Mouse (Mus musculus): ENCODE results near the gene Slc25a25.
A peak's percentile ranks its signal among the peaks of the same experiment; 100 is the strongest.

The Slc25a25 gene

GRCm38 (mm10) chr2:32407144-32407824, 44.0 kb downstream of the Slc25a25 start:
- DNase-seq (ENCODE audit: low spot score in 2 of 2): no peak

- DNase-seq (ENCODE audit: low spot score in 2 of 2): peak; percentile 85 to 86
Observed at GRCm38 (mm10) chr2:32404663-32405062, 46.6 kb downstream of the Slc25a25 start.

DNA sequence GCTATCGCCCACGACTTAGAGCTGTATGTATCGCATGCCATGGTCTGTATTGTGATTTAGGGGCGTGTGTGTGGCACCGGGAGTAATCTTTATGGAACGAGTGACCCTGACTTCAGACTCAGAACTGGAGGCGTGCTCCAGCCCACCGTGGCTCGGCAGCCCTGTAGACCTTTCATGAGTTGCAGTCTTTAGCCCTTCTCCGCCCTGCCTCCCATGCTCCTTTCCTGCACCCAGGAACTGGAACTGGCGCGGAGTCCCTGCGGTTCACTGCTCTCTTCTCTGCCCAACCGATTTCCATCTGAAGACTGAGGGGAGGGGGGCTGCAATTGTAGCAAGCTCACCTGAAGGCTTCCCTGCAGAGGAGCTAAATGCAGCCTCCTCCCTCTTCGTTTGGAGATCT, 54.5 kb downstream of the Slc25a25 start:
- no peak for DNase-seq (ENCODE audit: low spot score in 2 of 2)

- peak; percentile 93 to 94 for DNase-seq (ENCODE audit: low spot score in 2 of 2)
Observed at GRCm38 (mm10) chr2:32395946-32396621, 55.2 kb downstream of the Slc25a25 start.

GRCm38 (mm10) chr2:32395484-32395945, 55.7 kb downstream of the Slc25a25 start, which contains the start of gene Ptges2:
Ptges2 (plus strand) TSS chr2:32395896.
- DNase-seq (ENCODE audit: low spot score in 2 of 2): peak; percentile 84 to 85

DNA sequence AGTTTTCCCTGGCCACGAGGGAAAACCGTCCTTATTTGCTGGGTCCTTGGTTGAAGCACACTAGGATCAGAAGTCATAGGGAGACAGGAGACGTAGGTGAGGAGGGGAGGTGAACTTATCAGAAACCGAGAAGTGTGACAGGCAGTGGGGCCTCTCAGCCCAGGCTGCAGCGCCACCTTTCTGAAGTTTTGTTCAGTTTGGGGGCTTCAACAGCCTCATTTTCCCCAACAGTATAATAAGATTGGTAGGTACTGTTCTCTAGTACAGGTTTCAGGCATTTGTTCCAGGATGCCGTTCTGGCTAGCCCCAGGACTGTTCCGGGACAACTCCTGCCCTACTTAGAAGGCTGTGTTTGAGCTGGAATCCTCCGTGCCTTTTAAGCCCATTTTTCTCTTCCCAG, 56.3 kb downstream of the Slc25a25 start:
- no peak for DNase-seq (ENCODE audit: low spot score in 2 of 2)

- DNase-seq (ENCODE audit: low spot score in 2 of 2): no peak
Observed at GRCm38 (mm10) chr2:32392063-32392462, 59.2 kb downstream of the Slc25a25 start.

- DNase-seq (ENCODE audit: low spot score in 2 of 2): no peak
Observed at GRCm38 (mm10) chr2:32390871-32391270, 60.4 kb downstream of the Slc25a25 start.

- no peak for DNase-seq (ENCODE audit: low spot score in 2 of 2)
Observed at GRCm38 (mm10) chr2:32389157-32389556, 62.1 kb downstream of the Slc25a25 start.

GRCm38 (mm10) chr2:32387706-32388490, 63.3 kb downstream of the Slc25a25 start, which contains the start of gene Lcn2:
Lcn2 (minus strand) TSS chr2:32388252.
- DNase-seq (ENCODE audit: low spot score in 2 of 2): no peak

DNA sequence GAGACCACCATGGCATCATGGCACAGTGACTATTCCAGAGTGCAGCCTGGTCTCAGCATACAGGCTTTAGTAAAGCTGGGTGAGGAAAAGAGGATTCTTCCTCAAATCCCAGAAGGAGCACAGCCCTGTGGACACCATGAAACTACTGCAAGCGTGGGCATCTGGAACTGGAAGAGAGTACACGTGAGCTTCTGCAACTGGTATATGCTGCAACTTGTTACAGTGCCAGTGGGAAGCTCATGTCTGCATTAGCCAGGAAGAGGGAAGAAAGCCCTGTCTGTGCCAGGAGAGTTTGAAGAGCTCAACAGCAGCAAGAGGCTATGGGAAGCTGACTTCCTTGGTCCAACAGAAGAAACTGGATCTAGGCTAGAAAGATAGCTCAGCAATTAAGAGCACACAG, 68.6 kb downstream of the Slc25a25 start:
- no peak for DNase-seq (ENCODE audit: low spot score in 2 of 2)

DNA sequence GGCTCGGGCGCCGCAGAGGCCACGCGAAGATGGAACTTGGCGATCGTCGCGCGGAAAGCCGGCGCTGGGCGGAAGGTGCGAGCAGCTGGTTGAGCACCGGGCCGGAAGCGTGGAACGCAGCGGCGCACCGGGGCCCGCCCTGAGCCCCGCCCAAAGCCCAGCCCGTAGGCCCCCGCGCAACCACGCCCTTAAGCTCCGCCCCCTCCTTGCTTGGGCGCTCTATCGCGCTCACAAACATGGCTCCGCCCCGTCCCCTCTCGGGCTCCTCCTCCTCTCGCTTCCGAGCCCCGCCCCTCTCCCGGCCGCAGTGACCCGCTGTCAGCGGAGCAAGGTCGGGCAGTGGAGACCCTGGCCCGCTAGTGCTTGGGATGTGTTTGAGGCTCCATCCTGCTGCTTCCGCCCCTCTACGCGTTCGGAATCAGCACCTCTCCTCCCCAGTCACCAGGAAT, 69.4 kb downstream of the Slc25a25 start, which contains the start of gene 1110008P14Rik:
Gene 1110008P14Rik (minus strand): TSS at position 164 of the 449 bp plus-strand sequence.
- DNase-seq (ENCODE audit: low spot score in 2 of 2): peak; percentile 87 to 92

- no peak for DNase-seq (ENCODE audit: low spot score in 2 of 2)
Observed at GRCm38 (mm10) chr2:32381141-32381774, 70.0 kb downstream of the Slc25a25 start.

DNA sequence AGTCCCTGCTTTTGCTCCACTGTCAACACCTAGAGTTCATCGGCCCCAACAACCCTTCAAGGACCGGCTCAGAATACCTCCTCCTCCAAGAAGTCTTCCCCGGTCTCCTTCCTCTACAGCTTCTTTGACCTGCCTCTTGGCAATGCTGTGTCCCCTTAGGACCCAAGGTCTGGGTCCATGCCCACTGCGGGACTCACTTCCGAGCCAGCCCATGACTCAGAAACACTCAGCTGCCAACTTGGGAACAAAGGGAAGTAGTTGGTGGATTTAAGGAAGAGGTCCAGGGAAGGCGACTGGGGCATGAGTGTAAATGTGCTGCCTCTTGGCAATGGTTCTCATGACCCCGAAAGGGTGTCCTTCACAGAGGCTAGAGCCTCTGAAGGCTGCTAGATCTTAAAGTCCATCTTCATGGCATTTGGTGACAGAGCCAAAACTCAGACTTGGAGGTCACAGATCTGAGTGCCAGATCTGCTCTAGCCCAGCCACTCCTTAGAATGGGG, 71.2 kb downstream of the Slc25a25 start:
- no peak for DNase-seq (ENCODE audit: low spot score in 2 of 2)

DNA sequence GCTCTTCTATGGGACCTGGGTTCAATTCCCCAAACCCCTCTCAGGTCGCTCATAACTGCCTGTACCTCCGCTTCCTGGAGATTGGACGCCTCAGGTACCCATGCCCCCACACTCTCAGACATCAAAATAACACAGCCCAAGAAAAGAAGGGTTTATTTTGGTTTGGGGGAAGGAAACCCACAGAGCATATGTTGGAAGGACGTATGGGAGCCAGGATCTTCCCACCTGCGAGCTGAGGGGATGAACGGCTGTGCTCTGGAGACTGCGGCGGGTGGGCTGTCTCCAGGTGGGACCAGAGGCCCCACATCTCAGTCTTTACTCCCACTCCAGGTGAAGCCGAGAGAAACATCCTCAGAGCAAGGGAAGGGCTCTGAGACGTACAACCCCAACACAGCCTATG, 74.3 kb downstream of the Slc25a25 start:
- no peak for DNase-seq (ENCODE audit: low spot score in 2 of 2)

GRCm38 (mm10) chr2:32375317-32375940, 75.8 kb downstream of the Slc25a25 start:
- DNase-seq (ENCODE audit: low spot score in 2 of 2): peak; percentile 44 to 63

DNA sequence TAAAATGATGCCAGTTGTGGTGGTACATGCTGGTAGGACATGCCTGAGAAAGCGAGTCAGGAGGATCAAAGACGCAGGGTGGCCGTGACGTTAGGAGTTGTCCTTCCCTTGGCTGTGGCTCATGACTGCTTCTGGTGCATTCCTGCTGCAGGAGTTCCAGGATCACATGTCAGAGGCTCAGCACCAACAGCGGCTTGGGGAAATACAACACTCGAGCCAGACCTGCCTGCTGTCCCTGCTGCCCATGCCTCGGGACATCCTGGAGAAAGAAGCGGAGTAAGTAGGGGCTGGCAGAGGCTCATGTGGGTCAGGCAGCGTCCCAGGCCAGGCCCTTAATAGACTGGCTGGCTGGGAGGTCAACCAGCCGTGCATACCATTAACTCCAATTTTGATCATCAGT, 77.1 kb downstream of the Slc25a25 start:
- no peak for DNase-seq (ENCODE audit: low spot score in 2 of 2)

DNA sequence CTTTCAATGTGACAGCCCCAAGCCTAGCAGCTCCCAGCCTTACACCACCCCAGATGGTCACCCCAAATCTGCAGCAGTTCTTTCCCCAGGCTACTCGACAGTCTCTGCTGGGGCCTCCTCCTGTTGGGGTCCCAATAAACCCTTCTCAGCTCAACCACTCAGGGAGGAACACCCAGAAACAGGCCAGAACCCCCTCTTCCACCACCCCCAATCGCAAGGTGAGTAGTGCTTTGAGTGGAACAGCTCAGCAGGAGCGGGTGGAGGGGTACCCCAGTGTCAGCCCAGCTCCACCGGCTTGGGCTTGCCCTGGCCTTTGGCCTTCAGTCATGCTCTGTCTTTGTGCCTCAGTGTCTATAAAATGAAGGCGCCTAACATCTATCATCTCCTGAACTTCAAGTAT, 83.9 kb downstream of the Slc25a25 start:
- DNase-seq (ENCODE audit: low spot score in 2 of 2): no peak
